Mouse (Mus musculus) heart, postnatal 10 days (tissue): ENCODE results near the gene Klf7. TPM values are rescaled to one million over a fixed set of nuclear protein-coding genes. Genes with fewer than 3 reads are reported as not detected.

ENCODE experiments used
- DNase-seq, 2 experiments: peaks; one replicate each; pipeline ENCODE4 v3.0.0; 2021
- intact Hi-C: fragments of 180-260 bp; cut with DNase I; formaldehyde crosslinking; loops from one replicate; pipeline ENCODE4 v1.15.1; 2025
- total RNA-seq, 2 experiments: library from RNA; stranded (reverse); gene quantifications; 2 replicates each; pipeline ENCODE4 v1.2.3; 2021

Klf7 gene
- total RNA-seq, 2 experiments from 2014 or later: 21.5 to 24.0 TPM

DNA sequence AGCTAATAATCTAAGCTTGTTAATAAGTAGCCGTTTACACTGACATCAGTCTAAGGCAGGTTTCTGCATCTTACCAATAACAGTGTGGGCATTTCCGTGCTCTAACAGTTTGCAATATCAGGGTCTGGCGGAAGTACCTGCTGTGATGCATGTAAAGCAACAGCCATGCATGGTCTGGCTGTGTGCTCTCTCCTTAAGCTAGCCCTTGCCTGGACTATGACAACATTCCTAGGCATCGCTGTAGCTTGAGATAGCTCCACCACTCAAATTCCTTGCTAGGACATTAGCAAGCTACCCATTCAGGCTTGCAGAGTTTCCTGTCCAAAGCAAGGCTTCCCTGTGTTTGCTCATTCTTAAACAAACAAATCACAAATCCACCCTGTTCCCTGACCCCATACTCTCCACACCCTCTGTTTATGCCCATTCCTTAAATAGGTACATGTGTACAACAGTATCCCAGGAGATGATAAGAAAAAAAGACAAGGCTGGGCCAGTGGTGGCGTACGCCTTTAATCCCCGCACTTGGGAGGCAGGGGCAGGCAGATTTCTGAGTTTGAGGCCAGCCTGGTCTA lies 85.1 kb downstream of the Klf7 start:
- DNase-seq: no peak
- intact Hi-C loops: loop anchor here (5.0 kb wide), 3 partner anchors 85 to 410 kb away; no protein-coding TSS in a partner anchor

DNA sequence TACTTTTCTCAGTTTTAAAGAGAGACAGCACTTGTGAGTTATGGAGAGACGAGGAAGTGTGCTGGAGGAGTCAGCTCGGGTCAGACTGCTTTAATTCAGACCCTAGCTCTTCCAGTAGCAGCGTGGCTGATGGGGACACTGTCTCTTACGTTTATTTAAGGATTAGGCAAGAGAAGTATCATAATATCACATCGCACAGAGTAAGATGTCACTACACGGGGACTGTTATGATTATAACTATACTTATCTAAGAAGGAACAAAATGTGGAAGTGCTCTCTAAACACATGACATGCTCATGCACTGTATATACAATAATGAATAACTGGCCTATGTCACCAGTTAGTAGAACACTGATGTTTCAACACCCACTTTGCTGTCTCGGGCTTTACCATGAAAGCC lies 86.3 kb downstream of the Klf7 start:
- no peak for DNase-seq
- intact Hi-C loops: loop anchor here (2.0 to 5.0 kb wide), 4 partner anchors 15 to 411 kb away; no protein-coding TSS in a partner anchor

GRCm38 (mm10) chr1:64035087-64035791 lies 86.8 kb downstream of the Klf7 start:
- intact Hi-C loops: loop anchor here (2.0 to 5.0 kb wide), 4 partner anchors 14 to 412 kb away; no protein-coding TSS in a partner anchor
- DNase-seq: peak; percentile 51 to 52

GRCm38 (mm10) chr1:64032502-64033231 lies 89.4 kb downstream of the Klf7 start:
- no peak for DNase-seq
- intact Hi-C loops: no loop called here

GRCm38 (mm10) chr1:64021986-64022385 lies 100.1 kb downstream of the Klf7 start:
- DNase-seq: no peak
- intact Hi-C loops: loop anchor here (2.0 kb wide), 1 partner anchor 13 kb away; no protein-coding TSS in a partner anchor

DNA sequence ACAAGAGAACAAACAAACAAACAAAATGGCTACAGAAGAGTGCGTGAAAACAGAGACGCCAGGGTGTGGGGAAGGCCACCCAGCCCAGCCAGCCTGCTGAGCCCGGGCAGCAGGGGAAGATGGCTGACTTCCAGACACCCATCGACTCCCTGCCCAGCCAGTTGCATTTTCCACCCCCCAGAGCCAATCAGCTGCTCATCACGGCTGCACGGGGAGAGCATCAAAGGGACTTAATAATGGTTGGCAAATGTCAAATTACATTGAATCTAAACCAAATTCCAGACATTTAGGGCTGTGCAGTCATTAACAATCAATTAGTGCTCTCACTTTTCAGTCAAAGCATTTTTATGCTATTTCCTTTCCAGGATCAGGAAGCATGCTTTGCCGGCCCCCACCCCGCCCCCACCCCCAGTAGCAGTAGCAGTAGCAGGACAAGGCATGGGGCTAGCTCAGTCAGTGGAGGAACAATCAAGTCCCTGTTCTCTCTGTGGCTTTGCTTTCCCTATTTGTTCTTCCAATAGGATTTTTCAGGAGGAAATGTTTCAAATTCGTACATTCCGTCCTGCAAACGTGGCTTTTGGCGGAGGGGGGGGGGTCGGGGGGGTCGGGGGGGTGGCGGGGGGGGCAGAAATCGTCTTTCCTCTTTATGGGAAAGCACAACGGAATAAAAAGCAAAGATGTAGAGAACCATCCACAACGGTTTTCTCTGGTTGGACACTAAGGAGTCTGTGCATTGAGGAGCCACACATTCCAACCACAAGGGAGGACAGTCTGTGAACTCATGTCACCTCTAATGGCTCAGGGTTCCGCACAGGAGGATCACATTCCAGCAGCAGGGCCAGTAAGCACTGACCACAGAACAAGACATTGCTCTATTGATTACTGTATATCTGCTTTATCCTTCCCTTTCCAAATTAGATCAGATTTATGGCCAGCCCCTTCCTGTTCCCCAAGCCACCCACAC lies 101.1 kb downstream of the Klf7 start:
- intact Hi-C loops: loop anchor here (2.0 kb wide), 1 partner anchor 14 kb away; no protein-coding TSS in a partner anchor
- peak; percentile 42 to 44 for DNase-seq

- intact Hi-C loops: loop anchor here (2.0 to 10.0 kb wide), 4 partner anchors 66 to 428 kb away; partner anchors contain the start of gene 4933402D24Rik
- no peak for DNase-seq
These were observed 102.9 kb downstream of the Klf7 start for GRCm38 (mm10) chr1:64019127-64019635.

GRCm38 (mm10) chr1:64018466-64019077 lies 103.5 kb downstream of the Klf7 start:
- DNase-seq: peak; percentile 59 to 61
- intact Hi-C loops: loop anchor here (2.0 to 10.0 kb wide), 4 partner anchors 66 to 429 kb away; partner anchors contain the start of gene 4933402D24Rik

DNA sequence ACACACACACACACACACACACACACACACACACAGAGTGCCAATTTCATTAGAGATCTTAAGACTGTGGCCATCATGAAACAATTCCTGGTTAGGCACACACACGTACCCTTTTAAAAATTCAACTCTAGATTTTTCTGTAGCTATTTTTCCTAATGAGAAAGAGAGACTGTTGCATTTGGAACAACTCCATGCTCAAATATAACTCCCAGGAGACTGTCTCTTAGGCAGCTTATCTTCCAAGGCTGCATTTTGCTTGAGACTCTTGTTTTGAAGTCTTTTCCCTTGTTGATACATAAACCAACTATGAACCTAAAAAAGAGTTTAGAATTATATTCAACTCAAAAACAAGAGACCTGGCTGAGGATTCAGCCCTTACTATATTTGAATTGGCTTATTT lies 108.0 kb downstream of the Klf7 start:
- DNase-seq: peak in 1 of 2 experiments; percentile 35
- intact Hi-C loops: loop anchor here (10.0 kb wide), 1 partner anchor 249 kb away; the partner anchor contains the start of gene 4933402D24Rik

DNA sequence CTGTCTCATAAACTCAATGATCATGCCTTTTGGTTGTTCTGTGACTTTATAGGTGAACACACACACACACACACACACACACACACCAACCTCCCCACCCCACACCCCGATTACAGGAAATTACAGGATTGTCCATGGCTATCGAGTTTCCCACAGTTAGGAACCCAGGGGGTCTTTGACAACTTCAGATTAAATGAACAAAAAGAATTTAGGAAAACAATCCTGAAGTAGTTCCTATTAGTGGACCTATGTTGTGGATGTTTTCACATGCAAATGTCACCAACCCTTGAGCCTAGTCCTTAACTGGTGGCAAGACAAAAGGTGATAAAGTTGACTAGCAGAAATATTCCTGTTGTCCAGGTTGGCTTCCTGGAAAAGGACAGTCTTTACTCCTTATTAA lies 113.1 kb downstream of the Klf7 start:
- DNase-seq: no peak
- intact Hi-C loops: no loop called here

GRCm38 (mm10) chr1:64008031-64008430 lies 114.1 kb downstream of the Klf7 start:
- no peak for DNase-seq
- intact Hi-C loops: no loop called here

DNA sequence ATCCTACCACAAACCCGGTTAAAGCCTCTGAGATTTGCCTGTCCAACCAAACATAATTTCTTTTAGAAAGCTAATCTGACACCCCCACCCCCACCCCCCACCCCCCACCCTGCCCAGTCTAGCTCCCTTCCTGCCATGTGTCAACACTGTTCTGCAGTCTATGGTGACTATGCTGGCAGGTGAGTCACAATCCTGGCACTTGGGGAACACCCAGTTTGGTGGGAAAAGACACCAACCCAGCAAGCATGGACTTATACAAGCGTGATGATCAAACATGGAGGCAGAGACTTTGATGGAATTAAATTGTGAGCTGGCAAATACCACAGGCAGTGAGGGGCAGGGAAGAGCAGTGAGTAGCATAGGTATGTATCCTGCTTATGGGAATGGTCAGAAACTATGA lies 116.9 kb downstream of the Klf7 start:
- no peak for DNase-seq

DNA sequence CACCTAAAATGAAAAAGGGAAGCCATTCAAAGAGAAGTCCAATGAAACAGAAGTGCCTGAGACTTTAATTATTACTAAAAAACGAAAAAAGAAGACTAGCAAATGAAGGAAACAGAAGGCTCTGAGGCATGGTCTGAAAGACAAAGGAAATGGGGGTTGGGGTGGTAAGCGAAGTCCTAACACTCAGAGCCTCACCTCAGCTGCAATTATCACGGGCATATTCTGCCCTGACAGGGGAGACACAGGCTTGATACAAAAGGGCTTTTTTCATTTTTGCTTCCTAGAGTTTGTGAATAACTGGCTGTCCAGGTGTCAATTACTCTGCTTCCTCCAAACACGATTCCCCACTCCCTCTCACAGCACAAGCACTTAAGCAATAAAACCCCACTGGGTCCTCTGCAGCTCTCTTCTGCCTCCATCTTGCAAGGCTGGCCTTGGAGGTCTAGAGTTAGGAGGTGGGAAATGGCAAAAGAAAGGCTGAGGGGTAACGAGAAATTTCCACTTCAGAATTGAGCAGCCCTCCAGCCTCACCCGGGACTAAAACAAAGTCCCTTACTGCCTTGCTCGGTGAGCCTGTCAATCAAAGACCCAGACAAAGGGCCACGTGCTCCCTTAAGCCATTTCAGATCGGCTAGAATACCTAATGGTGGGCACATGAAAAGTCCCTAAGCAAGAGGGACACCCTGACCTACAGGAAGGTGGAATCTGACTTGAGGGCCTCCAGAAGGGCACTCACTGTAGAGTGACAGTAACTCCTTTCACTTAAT lies 118.4 kb downstream of the Klf7 start:
- no peak for DNase-seq
- intact Hi-C loops: no loop called here

More for the DNA sequence above, 116.9 kb downstream of the Klf7 start:
- intact Hi-C loops: no loop called here

- intact Hi-C loops: no loop called here
- DNase-seq: no peak
These were observed 120.0 kb downstream of the Klf7 start for GRCm38 (mm10) chr1:64002036-64002435.

GRCm38 (mm10) chr1:64000597-64000996 lies 121.5 kb downstream of the Klf7 start:
- no peak for DNase-seq

DNA sequence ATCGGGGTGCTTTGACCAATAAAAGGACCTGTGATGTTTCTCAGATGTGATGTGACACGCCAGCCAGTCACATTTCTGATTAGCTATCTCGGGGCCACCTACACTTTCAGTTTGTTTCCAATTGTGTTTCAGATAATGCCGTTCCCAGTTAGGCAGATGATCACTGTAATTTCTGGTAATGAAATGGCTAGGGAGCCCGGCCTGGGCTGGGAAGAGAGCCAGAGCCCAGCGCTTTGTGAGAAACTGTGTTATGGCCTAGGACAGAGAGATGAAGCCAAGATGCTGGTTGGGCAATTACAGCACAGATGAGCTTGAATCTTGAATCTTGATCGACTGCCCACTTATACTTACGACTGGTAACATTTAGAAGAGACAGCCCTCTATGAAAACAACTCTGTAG lies 122.6 kb downstream of the Klf7 start:
- DNase-seq: peak in 1 of 2 experiments; percentile 52
- intact Hi-C loops: no loop called here

More at GRCm38 (mm10) chr1:64000597-64000996, 121.5 kb downstream of the Klf7 start:
- intact Hi-C loops: no loop called here

DNA sequence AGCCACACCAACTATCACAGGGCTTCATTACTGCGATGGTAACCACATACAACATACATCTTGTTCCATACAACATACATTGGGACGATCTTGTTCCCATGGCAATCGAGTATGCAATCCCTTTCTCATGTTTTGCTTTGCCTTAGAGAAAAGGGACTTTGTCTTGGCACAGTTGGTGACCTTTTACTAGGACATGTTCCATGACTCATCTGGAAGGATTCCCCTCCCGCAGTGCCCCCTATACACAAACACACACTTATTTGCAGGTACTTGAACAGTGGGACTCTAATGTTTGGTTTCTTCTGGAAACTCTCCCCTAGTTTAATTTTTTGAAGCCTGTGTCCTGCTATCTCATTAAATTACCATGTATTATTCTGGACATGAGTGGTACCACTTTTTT lies 123.2 kb downstream of the Klf7 start:
- no peak for DNase-seq
- intact Hi-C loops: no loop called here

GRCm38 (mm10) chr1:63998139-63998538 lies 123.9 kb downstream of the Klf7 start:
- no peak for DNase-seq
- intact Hi-C loops: no loop called here
